Mouse (Mus musculus) urinary bladder, postnatal 4 days (tissue): ENCODE data around the gene Hrh2.
A peak's percentile ranks its signal among the peaks of the same experiment; 100 is the strongest.

Experiments
- DNase-seq, 2 experiments: peaks; one replicate each; pipeline ENCODE4 v3.0.0; 2021 to 2022; ENCODE audit warnings: low spot score in 2 of 2

Hrh2 gene

DNA sequence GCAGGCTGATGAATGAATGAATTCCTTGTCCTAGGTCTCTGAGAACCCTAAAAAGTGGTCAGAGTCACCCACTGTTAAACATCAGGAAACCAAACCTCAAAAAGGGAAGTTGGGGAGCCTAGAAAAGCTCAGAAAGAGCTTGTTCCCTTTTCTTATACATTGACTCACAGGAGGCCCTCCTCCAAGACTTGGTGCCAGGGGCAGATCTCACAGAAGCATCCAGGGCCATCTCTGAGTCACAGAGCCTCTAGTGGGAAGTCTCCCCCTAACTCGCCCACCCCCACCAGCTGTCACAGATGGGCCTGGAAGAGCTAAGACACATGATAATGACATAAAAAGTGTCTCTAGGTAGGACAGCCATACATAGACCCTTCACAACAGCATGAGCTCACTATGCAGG, 26.4 kb downstream of the Hrh2 start:
- DNase-seq, result no peak

GRCm38 (mm10) chr13:54221631-54222179, 29.8 kb downstream of the Hrh2 start:
- no peak for DNase-seq

- no peak for DNase-seq
Observed at GRCm38 (mm10) chr13:54222921-54223769, 31.2 kb downstream of the Hrh2 start.

DNA sequence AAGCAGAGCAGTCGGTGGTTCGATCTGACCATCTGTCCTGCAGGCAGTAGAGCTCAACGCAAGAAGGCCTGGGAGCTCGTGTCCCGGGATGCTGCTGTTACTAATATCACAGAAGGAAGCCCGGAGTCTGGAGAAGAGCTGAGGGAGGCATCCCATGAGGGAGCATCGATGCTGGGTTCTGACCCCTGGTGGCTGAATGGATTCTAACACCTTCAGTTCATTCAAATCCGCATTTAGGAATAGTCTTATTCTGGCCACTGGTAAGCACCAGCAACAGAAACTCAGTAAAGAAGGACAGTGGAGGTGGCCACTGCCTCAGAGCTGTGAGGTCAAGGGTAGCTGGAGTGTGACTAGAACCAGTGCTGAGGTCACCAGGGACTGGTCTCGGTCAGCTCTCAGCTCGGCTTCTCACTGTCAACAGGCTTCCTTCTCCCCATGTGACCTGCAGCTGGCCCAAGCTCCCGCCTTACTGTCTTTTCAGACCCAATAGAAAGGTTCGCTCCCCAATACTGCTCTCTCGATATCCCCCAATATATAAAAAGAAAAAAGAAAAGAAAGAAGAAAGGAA, 36.1 kb downstream of the Hrh2 start:
- DNase-seq, result no peak

GRCm38 (mm10) chr13:54230081-54230480, 38.2 kb downstream of the Hrh2 start:
- DNase-seq, result no peak

GRCm38 (mm10) chr13:54231868-54232267, 39.9 kb downstream of the Hrh2 start:
- DNase-seq, result no peak

DNA sequence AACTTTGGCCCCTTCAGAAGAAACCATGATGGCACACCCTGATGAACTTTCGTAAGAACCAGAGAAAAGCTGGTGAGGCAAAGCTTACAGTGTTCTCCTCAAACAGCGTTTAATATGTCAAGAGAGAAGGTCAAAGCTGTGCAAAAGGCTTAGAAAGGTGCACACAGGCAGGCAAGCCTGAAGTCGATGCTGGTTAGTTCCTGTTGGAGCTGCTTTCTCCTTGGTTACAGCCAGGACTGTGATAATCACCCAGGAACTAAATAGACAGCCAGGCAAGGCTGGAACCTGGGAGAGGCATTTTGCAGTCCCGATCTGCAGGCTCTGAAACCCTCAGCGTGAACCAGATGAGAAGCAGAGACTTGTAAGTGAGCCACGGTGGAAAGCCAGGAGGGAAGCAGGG, 45.6 kb downstream of the Hrh2 start:
- no peak for DNase-seq

DNA sequence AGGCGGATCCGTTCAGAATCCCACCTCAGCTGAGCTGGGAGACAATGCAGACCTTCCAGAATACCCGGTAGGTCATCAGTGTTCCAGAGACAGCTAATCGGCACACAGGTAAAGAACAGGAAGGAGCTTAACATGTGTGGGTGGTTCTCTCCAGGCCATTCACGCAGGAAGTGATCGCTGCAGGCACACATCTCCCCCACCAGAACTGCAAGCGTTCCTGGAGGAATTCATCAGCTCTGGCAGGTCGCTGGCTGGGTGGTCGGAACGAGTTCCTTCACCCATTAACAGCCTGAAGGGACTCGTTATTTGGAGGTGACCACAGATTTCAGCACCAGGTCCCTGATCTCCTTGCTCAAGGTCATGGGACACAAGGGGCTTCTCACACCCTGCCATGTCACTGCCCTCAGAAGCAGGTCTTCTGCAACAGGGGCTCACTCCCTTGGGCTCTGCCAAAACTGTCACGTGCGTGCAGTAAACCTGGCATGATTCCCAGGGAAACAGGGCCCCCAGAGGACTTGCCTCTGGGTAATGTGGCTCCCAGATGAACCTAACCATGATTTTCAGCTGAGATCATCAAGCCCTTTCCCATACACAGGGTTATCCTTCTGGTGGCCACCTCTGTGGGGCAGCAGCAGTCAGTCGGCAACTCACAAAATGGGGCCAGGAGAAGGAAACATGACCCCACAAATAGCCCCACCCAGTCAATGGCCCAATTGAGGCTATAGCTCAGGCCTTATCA, 46.8 kb downstream of the Hrh2 start:
- no peak for DNase-seq

DNA sequence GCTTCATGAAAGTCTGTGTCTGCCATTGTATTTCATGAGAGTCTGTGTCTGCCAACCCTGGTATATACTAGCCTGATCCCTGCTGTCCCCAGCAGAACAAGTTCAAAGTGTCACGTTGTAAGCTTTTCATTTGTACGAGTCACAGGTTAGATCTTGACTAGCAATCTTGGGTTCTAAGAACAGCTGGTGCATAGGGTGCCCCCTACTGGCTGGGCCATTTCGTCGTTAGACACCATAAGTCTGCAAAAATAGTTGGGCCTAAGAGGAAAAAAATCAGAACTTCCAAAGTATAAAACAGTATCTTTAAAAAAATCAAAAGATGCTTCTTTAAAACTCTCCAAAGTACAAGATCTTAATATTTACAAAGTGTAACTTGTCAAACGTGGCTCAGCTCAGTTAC, 50.5 kb downstream of the Hrh2 start:
- no peak for DNase-seq

GRCm38 (mm10) chr13:54245204-54245603, 53.3 kb downstream of the Hrh2 start:
- no peak for DNase-seq

GRCm38 (mm10) chr13:54247545-54247944, 55.6 kb downstream of the Hrh2 start:
- peak; percentile 44 to 68 for DNase-seq

GRCm38 (mm10) chr13:54248436-54248995, 56.6 kb downstream of the Hrh2 start:
- DNase-seq, result no peak

- DNase-seq, result peak in 1 of 2 experiments; percentile 47
Observed at GRCm38 (mm10) chr13:54249007-54249406, 57.1 kb downstream of the Hrh2 start.

DNA sequence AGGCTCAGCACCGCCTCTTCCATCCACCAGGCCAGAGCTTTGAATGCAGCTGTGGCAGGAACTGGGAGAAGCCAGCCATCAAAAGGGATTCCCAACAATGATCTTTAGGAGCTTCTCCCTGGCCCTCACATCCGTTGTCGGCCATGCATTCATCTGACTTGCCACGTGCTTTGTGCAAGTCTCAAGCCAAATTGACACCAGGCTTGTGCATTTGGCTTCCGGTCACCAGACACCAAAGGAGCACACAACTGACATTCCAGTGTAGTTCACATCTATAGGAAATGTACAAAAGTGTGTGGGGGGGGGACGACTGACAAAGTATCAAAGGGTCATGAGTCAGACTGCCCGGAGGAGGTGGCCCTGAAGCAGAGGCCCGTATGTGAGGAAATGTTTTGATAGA, 58.4 kb downstream of the Hrh2 start:
- DNase-seq, result no peak

- DNase-seq, result no peak
Observed at GRCm38 (mm10) chr13:54251541-54252225, 59.8 kb downstream of the Hrh2 start.

- no peak for DNase-seq
Observed at GRCm38 (mm10) chr13:54257580-54258223, 65.8 kb downstream of the Hrh2 start.

- DNase-seq, result no peak
Observed at GRCm38 (mm10) chr13:54258231-54258743, 66.4 kb downstream of the Hrh2 start.

DNA sequence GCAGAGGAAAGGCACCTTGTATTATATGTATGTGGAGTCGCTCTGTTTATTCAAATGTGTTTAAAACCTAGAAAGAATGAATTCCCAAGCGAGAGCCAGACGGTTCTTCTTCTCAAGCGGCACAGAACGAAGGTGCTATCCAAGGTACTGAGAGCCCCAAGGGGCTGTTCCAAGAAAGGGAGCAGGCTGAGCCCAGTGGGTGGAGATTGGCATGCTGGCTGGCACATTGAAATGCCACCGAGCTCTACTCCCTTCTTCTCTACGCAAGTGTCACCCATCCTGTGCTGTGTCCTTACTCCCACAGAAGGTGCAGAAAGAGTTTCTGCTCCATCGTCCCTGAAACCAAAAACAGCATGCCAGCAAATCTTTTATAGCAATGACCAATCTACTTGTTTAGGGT, 68.4 kb downstream of the Hrh2 start:
- DNase-seq, result no peak

DNA sequence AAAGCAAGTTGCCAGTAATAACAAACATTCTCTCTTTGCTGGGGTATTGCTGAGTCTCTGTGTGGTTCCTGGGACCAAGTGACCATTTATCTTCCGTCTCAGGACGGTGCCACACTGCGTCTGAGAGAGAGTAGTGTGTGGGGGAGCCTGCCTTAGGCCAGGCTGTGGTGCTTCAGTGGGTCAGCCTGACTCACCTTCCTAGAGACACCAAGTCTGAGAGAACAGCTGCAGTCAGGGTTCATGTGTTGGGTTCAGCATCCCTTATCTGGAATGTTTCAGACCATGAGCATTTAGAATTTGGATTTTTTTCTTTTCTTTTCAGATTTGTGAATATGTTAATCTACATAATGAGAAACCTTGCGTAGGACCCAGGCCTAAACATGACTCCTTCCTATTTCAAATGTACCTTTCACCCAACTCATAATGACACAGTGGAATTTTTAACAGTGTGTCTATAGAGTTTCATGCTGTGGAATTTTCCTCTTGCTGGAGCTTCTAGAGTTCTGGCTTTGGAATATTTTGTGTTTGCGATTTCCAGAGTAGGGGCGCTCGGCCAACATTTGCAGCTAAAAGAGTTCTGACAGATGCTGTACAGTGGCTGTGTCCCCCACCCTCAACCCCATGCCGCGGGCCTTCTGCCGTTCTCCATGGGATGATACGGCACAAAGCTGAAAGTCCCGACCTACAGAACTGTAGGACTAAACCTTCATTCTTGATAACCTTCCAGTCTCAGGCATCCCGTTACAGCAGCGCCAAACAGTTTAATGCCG, 71.0 kb downstream of the Hrh2 start:
- no peak for DNase-seq

- DNase-seq, result no peak
Observed at GRCm38 (mm10) chr13:54263641-54264040, 71.7 kb downstream of the Hrh2 start.
